Mouse (Mus musculus) kidney, embryonic 14.5 days (tissue): ENCODE data around the gene Rnf222. TPM values are rescaled to one million over a fixed set of nuclear protein-coding genes. Genes with fewer than 3 reads are reported as not detected.
A peak's percentile ranks its signal among the peaks of the same experiment; 100 is the strongest.

ENCODE experiments used
- ATAC-seq: fragments of 200-750 bp; cut with Nextera tagmentation; 2 replicates; pipeline ENCODE4 v1.8.0; 2017; ENCODE audit warnings: moderate number of reproducible peaks, mild to moderate bottlenecking, moderate TSS enrichment, moderate library complexity; ENCODE audit not compliant: low FRiP score, low TSS enrichment
- H3K27ac ChIP-seq: fragments of 300-500 bp; sonication (generic); 2 replicates; pipeline ENCODE4 v1.5.1; 2014; ENCODE audit warnings: low read depth, mild to moderate bottlenecking, low read length, moderate library complexity, mixed read lengths
- H3K27me3 ChIP-seq: fragments of 300-500 bp; sonication (generic); 2 replicates; pipeline ENCODE4 v1.6.1; 2014; ENCODE audit warnings: mild to moderate bottlenecking, low read length; ENCODE audit not compliant: control insufficient read depth, insufficient read depth
- H3K36me3 ChIP-seq: fragments of 300-500 bp; sonication (generic); 2 replicates; pipeline ENCODE4 v1.6.1; 2014; ENCODE audit warnings: low read length, mixed read lengths; ENCODE audit not compliant: control insufficient read depth, insufficient read depth
- H3K4me1 ChIP-seq: fragments of 300-500 bp; sonication (generic); 2 replicates; pipeline ENCODE4 v1.6.1; 2014; ENCODE audit warnings: low read length, mixed read lengths; ENCODE audit not compliant: control insufficient read depth, insufficient read depth
- H3K4me2 ChIP-seq: fragments of 300-500 bp; sonication (generic); replicated peaks from 2 replicates; pipeline ENCODE4 v1.6.1; 2014; ENCODE audit warnings: low read depth, mild to moderate bottlenecking, low read length
- H3K4me3 ChIP-seq: fragments of 300-500 bp; sonication (generic); 2 replicates; pipeline ENCODE4 v1.5.1; 2014; ENCODE audit warnings: mild to moderate bottlenecking, low read length
- H3K9ac ChIP-seq: fragments of 300-500 bp; sonication (generic); 2 replicates; pipeline ENCODE4 v1.6.1; 2014; ENCODE audit warnings: low read depth, mild to moderate bottlenecking, low read length, moderate library complexity
- H3K9me3 ChIP-seq: fragments of 300-500 bp; sonication (generic); 2 replicates; pipeline ENCODE4 v1.6.1; 2016; ENCODE audit warnings: low read length; ENCODE audit not compliant: control insufficient read depth
- WGBS: fragments of 180-500 bp; shearing (Covaris S2); extraction: QIAGEN DNeasy Blood & Tissue Kit; methylation state at CpG from one replicate; pipeline ENCODE4 v1.1.7; 2014; 5-methylcytosine and 5-hydroxymethylcytosine counted together
- polyA plus RNA-seq: library from polyadenylated mRNA; unstranded; fragments of >200 nt; fragmentation: Nextera tagmentation; extraction: Ambion mirVana; gene quantifications from 2 replicates; pipeline ENCODE4 v1.2.1, GENCODE M21; 2014

Rnf222 gene
- polyA plus RNA-seq, 1 experiment from 2014 or later = 0.05 TPM

GRCm38 (mm10) chr11:68882107-68882506, 6.2 kb upstream of the Rnf222 start:
- H3K36me3 ChIP-seq = no peaks in the 10 kb centered on the region
- WGBS = 21% methylated on average over 14 of the region's 14 CpGs
- no peaks in the 10 kb centered on the region for H3K4me1 ChIP-seq
- no peaks in the 10 kb centered on the region for H3K27me3 ChIP-seq
- ATAC-seq = no peak
- no peak overlapping the region for H3K27ac ChIP-seq
- no peak overlapping the region for H3K4me2 ChIP-seq
- no peaks in the 10 kb centered on the region for H3K9me3 ChIP-seq
- no peak overlapping the region for H3K4me3 ChIP-seq
- no peak overlapping the region for H3K9ac ChIP-seq

DNA sequence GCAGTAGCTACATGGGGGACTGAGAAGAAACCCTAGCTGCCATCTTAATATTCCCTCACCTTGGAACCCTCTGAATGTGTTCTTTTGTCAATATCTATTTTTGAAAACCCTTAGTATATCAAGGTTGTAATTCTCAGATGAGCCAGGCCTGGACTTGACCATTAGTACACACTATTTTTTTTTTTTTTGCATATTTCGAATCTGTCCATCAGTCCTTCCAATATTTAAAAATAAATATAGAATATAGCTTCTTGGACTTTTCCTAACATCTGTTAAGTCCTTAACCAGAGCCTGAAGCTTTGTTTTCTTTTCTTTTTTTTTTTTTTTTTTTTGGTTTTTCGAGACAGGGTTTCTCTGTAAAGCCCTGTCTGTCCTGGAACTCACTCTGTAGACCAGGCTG, 4.5 kb upstream of the Rnf222 start:
- Histone ChIP-seq H3K9ac (no peak overlapping the region), H3K27ac (no peak overlapping the region), H3K36me3 (no peaks in the 10 kb centered on the region), H3K4me3 (no peak overlapping the region), H3K4me1 (no peaks in the 10 kb centered on the region), H3K4me2 (no peak overlapping the region), H3K9me3 (no peaks in the 10 kb centered on the region), H3K27me3 (no peaks in the 10 kb centered on the region)
- 78% methylated on average over 2 of the region's 2 CpGs for WGBS
- ATAC-seq = no peak

GRCm38 (mm10) chr11:68884368-68884767, 4.0 kb upstream of the Rnf222 start:
- Histone ChIP-seq H3K4me1 (no peaks in the 10 kb centered on the region), H3K4me3 (no peak overlapping the region), H3K9ac (no peak overlapping the region), H3K36me3 (no peaks in the 10 kb centered on the region), H3K4me2 (no peak overlapping the region), H3K27me3 (no peaks in the 10 kb centered on the region), H3K9me3 (no peaks in the 10 kb centered on the region), H3K27ac (no peak overlapping the region)
- WGBS = 77% methylated on average over 5 of the region's 5 CpGs
- ATAC-seq = no peak

DNA sequence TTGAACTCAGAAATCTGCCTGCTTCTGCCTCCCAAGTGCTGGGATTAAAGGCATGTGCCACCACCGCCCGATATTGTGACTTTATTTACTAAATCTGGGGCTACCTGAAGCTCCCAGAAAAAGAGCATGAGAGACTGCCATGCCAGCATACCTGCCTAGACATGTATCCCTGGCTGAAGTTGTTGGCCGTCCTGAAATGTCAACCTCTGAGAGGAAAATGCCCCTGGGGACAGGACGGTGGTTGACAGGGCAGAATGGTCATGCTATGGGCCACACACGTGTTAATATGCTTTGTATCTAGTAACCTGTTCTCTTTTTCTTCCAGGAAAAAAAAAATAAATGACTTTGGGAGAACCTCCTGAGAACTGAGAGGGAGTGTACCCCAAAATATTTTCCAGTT, 2.3 kb upstream of the Rnf222 start:
- 83% methylated on average over 5 of the region's 5 CpGs for WGBS
- Histone ChIP-seq H3K4me2 (no peak overlapping the region), H3K27me3 (no peaks in the 10 kb centered on the region), H3K9ac (no peak overlapping the region), H3K27ac (no peak overlapping the region), H3K4me3 (no peak overlapping the region), H3K4me1 (no peaks in the 10 kb centered on the region), H3K36me3 (no peaks in the 10 kb centered on the region), H3K9me3 (no peaks in the 10 kb centered on the region)
- no peak for ATAC-seq

DNA sequence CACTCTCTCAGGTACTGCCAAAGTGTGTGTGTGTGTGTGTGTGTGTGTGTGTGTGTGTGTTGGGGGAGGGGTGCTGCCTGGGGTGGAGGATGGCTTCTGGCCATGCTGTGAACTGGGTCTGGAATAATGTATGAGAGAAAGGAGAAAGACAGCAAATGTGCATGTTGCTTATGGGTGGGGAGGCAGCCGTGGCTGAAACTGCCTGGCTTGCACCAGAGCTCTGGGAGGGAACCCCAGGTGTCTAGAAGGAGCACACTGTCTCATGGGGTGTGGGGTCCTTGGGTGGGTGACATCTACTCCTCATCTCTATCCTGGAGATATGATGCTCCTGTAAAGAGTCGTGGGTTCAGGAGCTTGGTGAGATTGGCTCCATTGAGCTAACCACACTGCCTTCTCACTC, 300 bp downstream of the Rnf222 start:
- Histone ChIP-seq H3K4me2 (no peak overlapping the region), H3K9me3 (no peaks in the 10 kb centered on the region), H3K27ac (no peak overlapping the region), H3K36me3 (no peaks in the 10 kb centered on the region), H3K9ac (no peak overlapping the region), H3K4me1 (no peaks in the 10 kb centered on the region), H3K4me3 (no peak overlapping the region), H3K27me3 (no peaks in the 10 kb centered on the region)
- WGBS = 63% methylated on average over 2 of the region's 2 CpGs
- ATAC-seq = no peak

GRCm38 (mm10) chr11:68890625-68891024, 2.3 kb downstream of the Rnf222 start:
- no peak for ATAC-seq
- Histone ChIP-seq H3K27ac (no peak overlapping the region), H3K9me3 (no peaks in the 10 kb centered on the region), H3K27me3 (no peaks in the 10 kb centered on the region), H3K4me2 (no peak overlapping the region), H3K9ac (no peak overlapping the region), H3K4me3 (no peak overlapping the region), H3K4me1 (no peaks in the 10 kb centered on the region), H3K36me3 (no peaks in the 10 kb centered on the region)
- 41% methylated on average over 2 of the region's 2 CpGs for WGBS

GRCm38 (mm10) chr11:68891823-68892222, 3.5 kb downstream of the Rnf222 start:
- no peak overlapping the region for H3K4me2 ChIP-seq
- H3K9me3 ChIP-seq = no peaks in the 10 kb centered on the region
- no peak overlapping the region for H3K4me3 ChIP-seq
- ATAC-seq = no peak
- WGBS = 81% methylated on average over 5 of the region's 5 CpGs
- H3K27ac ChIP-seq = no peak overlapping the region
- H3K9ac ChIP-seq = no peak overlapping the region
- no peaks in the 10 kb centered on the region for H3K27me3 ChIP-seq
- H3K4me1 ChIP-seq = no peaks in the 10 kb centered on the region
- H3K36me3 ChIP-seq = no peaks in the 10 kb centered on the region

DNA sequence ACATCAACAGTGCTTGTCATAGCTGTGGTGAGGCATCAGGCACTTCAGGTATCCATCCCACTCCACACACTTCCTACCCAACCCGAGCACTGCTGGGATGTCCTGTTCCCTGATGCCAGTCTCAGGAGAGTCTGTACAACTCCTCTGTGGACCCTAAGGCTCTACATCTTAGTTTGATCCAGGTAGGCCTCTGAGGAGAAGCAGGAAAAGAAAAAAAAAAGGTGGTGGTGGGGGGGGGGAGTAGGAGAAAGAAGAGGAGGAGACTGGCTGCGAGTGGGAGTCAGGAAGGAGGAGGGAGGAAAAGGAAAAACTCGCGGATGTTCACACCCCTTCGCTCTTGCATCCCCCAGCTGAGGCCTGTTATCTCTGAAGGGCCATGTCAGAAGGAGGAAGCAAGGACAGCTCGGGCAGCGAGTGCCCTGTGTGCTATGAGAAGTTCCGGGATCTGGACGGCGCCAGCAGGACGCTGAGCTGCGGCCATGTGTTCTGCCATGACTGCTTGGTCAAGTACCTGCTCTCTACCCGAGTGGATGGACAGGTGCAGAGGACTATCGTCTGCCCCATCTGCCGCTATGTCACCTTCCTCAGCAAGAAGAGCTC, 4.0 kb downstream of the Rnf222 start:
- H3K9me3 ChIP-seq = no peaks in the 10 kb centered on the region
- no peak for ATAC-seq
- no peaks in the 10 kb centered on the region for H3K27me3 ChIP-seq
- no peak overlapping the region for H3K4me3 ChIP-seq
- no peak overlapping the region for H3K27ac ChIP-seq
- no peaks in the 10 kb centered on the region for H3K4me1 ChIP-seq
- WGBS = 72% methylated on average over 13 of the region's 15 CpGs
- H3K4me2 ChIP-seq = no peak overlapping the region
- peak overlapping the region; percentile 23; the same call in 1 of the 2 replicates for H3K9ac ChIP-seq
- no peaks in the 10 kb centered on the region for H3K36me3 ChIP-seq

DNA sequence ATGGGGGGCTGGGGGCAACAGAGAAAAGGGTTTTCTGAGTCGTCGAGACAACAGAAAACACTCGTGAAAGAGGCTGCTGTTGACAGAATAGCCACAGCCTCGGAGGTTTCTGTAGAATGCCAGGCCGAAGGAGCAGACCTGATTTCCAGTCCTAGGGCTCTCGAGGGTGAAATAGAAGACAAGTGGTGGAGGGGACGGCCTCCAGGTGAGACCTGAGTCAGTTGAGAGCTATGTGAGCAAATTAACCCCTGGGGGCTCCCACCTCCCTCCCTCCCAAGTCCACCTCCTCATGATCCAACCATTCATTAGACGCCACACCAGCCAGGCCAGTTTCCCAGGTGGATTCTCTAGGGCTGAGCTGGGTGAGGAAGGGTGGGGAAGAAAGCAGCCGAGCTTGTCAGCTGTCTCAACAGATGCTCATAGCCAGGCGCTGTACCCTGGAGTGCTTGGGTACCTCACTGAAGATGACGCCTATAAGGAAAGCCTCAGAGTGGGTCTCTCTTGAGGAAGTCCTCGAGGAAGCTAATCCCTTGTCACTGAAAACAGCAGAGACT, 5.6 kb downstream of the Rnf222 start:
- Histone ChIP-seq H3K4me1 (no peaks in the 10 kb centered on the region), H3K36me3 (no peaks in the 10 kb centered on the region), H3K27me3 (no peaks in the 10 kb centered on the region), H3K9ac (no peak overlapping the region), H3K27ac (no peak overlapping the region), H3K4me2 (no peak overlapping the region), H3K4me3 (no peak overlapping the region), H3K9me3 (no peaks in the 10 kb centered on the region)
- no peak for ATAC-seq
- 68% methylated on average over 12 of the region's 12 CpGs for WGBS
